Mouse (Mus musculus) thymus, postnatal 25 days (tissue): ENCODE data around the gene Gtpbp3.
A peak's percentile ranks its signal among the peaks of the same experiment; 100 is the strongest.

Source experiments
- DNase-seq: peaks from one replicate; pipeline ENCODE4 v3.0.0; 2022

Gene Gtpbp3

GRCm38 (mm10) chr8:71487691-71488445 lies at the start of gene Gtpbp3:
TSS of gene Gtpbp3 (plus strand) at chr8:71488103.
- DNase-seq: peak; percentile 83

- DNase-seq: peak; percentile 62
Measured at GRCm38 (mm10) chr8:71441404-71441803, 46.5 kb upstream of the Gtpbp3 start.

- no peak for DNase-seq
Measured at GRCm38 (mm10) chr8:71445096-71445495, 42.8 kb upstream of the Gtpbp3 start.

GRCm38 (mm10) chr8:71451337-71451736 lies 36.6 kb upstream of the Gtpbp3 start:
- DNase-seq: no peak

- DNase-seq: no peak
Measured at GRCm38 (mm10) chr8:71451777-71452176, 36.1 kb upstream of the Gtpbp3 start.

- DNase-seq: no peak
Measured at GRCm38 (mm10) chr8:71452669-71453068, 35.2 kb upstream of the Gtpbp3 start.

- no peak for DNase-seq
Measured at GRCm38 (mm10) chr8:71454668-71455067, 33.2 kb upstream of the Gtpbp3 start.

- no peak for DNase-seq
Measured at GRCm38 (mm10) chr8:71456906-71457305, 31.0 kb upstream of the Gtpbp3 start.

GRCm38 (mm10) chr8:71457659-71458270 lies 30.1 kb upstream of the Gtpbp3 start:
- DNase-seq: peak; percentile 4

- DNase-seq: no peak
Measured at GRCm38 (mm10) chr8:71460716-71461115, 27.2 kb upstream of the Gtpbp3 start.

GRCm38 (mm10) chr8:71461152-71461840 lies 26.6 kb upstream of the Gtpbp3 start:
- DNase-seq: no peak

- no peak for DNase-seq
Measured at GRCm38 (mm10) chr8:71462191-71462590, 25.7 kb upstream of the Gtpbp3 start.

GRCm38 (mm10) chr8:71462786-71463185 lies 25.1 kb upstream of the Gtpbp3 start:
- peak; percentile 87 for DNase-seq

GRCm38 (mm10) chr8:71463188-71464033 lies 24.5 kb upstream of the Gtpbp3 start, which contains the start of gene Abhd8:
TSS of gene Abhd8 (minus strand) at chr8:71463655.
- peak; percentile 99 for DNase-seq

GRCm38 (mm10) chr8:71464513-71465500 lies 23.1 kb upstream of the Gtpbp3 start, which contains the start of gene Mrpl34:
TSS of gene Mrpl34 (plus strand) at chr8:71464959.
- DNase-seq: peak; percentile 99

- no peak for DNase-seq
Measured at GRCm38 (mm10) chr8:71465733-71466132, 22.2 kb upstream of the Gtpbp3 start.

- DNase-seq: no peak
Measured at GRCm38 (mm10) chr8:71466198-71466597, 21.7 kb upstream of the Gtpbp3 start.

- DNase-seq: no peak
Measured at GRCm38 (mm10) chr8:71467201-71467600, 20.7 kb upstream of the Gtpbp3 start.

- DNase-seq: no peak
Measured at GRCm38 (mm10) chr8:71468001-71468400, 19.9 kb upstream of the Gtpbp3 start.

GRCm38 (mm10) chr8:71468916-71469315 lies 19.0 kb upstream of the Gtpbp3 start, which contains the start of gene Dda1:
TSS of gene Dda1 (plus strand) at chr8:71469199.
- DNase-seq: peak; percentile 96

- DNase-seq: peak; percentile 63
Measured at GRCm38 (mm10) chr8:71469411-71469810, 18.5 kb upstream of the Gtpbp3 start.
